Mouse (Mus musculus): ENCODE measurements around the gene Sox6.

The Sox6 gene

GRCm38 (mm10) chr7:115745672-115746253 is 292.8 kb downstream of the Sox6 start:
- DNase-seq, result no peak

- DNase-seq, result no peak
These were observed 304.5 kb downstream of the Sox6 start for GRCm38 (mm10) chr7:115734137-115734536.

- DNase-seq, result no peak
These were observed 305.8 kb downstream of the Sox6 start for GRCm38 (mm10) chr7:115732824-115733223.

- no peak for DNase-seq
These were observed 311.8 kb downstream of the Sox6 start for GRCm38 (mm10) chr7:115726776-115727175.

GRCm38 (mm10) chr7:115724404-115724803 is 314.2 kb downstream of the Sox6 start:
- DNase-seq, result no peak

- no peak for DNase-seq
These were observed 316.7 kb downstream of the Sox6 start for GRCm38 (mm10) chr7:115721624-115722540.

GRCm38 (mm10) chr7:115719791-115720190 is 318.8 kb downstream of the Sox6 start:
- DNase-seq, result peak; percentile 15

GRCm38 (mm10) chr7:115706141-115706540 is 332.5 kb downstream of the Sox6 start:
- no peak for DNase-seq

GRCm38 (mm10) chr7:115698105-115698504 is 340.5 kb downstream of the Sox6 start:
- no peak for DNase-seq

- DNase-seq, result no peak
These were observed 345.4 kb downstream of the Sox6 start for GRCm38 (mm10) chr7:115693206-115693605.

GRCm38 (mm10) chr7:115691091-115691490 is 347.5 kb downstream of the Sox6 start:
- no peak for DNase-seq

- no peak for DNase-seq
These were observed 351.9 kb downstream of the Sox6 start for GRCm38 (mm10) chr7:115686687-115687086.

- peak; percentile 43 for DNase-seq
These were observed 354.5 kb downstream of the Sox6 start for GRCm38 (mm10) chr7:115684142-115684541.

GRCm38 (mm10) chr7:115671749-115672148 is 366.8 kb downstream of the Sox6 start:
- no peak for DNase-seq

- DNase-seq, result no peak
These were observed 367.3 kb downstream of the Sox6 start for GRCm38 (mm10) chr7:115671272-115671671.

- no peak for DNase-seq
These were observed 369.2 kb downstream of the Sox6 start for GRCm38 (mm10) chr7:115669207-115670004.

- no peak for DNase-seq
These were observed 371.8 kb downstream of the Sox6 start for GRCm38 (mm10) chr7:115666686-115667382.

GRCm38 (mm10) chr7:115663399-115663798 is 375.2 kb downstream of the Sox6 start:
- no peak for DNase-seq

- no peak for DNase-seq
These were observed 376.5 kb downstream of the Sox6 start for GRCm38 (mm10) chr7:115662121-115662520.

- no peak for DNase-seq
These were observed 391.9 kb downstream of the Sox6 start for GRCm38 (mm10) chr7:115646696-115647095.

GRCm38 (mm10) chr7:115645971-115646447 is 392.6 kb downstream of the Sox6 start:
- no peak for DNase-seq

GRCm38 (mm10) chr7:115645272-115645970 is 393.2 kb downstream of the Sox6 start:
- DNase-seq, result no peak
